Mouse (Mus musculus): ENCODE measurements around the gene Mettl27.
"Not testable (repeated sequence)": the region's sequence is repeated elsewhere in the genome, so short reads cannot be mapped to it uniquely, and the experiment has no call there.

Gene Mettl27

DNA sequence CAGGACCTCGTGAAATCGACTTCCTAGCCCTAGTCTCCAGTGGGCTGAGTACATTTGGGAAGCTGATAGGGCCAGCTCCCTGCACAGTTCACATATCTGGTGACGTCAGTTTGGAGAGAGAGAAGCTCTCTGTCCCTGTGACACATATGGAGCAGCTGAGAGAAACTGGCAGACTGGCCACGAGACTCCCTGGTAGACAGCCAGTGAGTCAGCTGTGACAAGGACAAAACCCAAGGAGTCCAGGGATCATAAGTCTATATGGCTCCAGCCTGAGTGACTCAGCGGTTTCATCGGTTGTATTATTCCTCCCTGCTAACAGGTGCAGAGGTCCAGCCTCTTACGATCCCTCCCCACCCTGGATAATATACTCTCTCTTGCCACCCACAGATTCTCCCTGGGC lies 26.9 kb downstream of the Mettl27 start:
- no peak for DNase-seq

- DNase-seq, result no peak
Observed at GRCm38 (mm10) chr5:134960430-134960829, 28.3 kb downstream of the Mettl27 start.

DNA sequence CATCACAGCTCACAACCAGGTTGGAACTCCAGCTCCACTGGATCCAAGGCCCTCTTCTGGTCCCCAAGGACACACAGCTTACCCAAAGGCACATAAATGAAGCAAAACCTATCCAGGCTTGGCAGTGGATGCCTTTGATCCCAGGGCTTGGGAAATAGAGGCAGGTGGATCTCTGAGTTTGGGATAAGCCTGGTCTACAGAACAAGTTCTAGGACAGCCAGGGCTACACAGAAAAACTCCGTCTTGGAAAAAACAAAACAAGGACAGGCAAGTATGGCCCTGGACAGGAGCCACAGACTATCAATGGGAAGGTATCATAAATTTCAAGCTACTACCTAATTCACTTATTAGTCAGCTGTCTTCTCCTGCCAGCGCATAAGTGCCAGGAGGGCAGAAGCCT lies 29.4 kb downstream of the Mettl27 start:
- DNase-seq, result no peak

- DNase-seq, result no peak
Observed at GRCm38 (mm10) chr5:134963546-134963945, 31.4 kb downstream of the Mettl27 start.

DNA sequence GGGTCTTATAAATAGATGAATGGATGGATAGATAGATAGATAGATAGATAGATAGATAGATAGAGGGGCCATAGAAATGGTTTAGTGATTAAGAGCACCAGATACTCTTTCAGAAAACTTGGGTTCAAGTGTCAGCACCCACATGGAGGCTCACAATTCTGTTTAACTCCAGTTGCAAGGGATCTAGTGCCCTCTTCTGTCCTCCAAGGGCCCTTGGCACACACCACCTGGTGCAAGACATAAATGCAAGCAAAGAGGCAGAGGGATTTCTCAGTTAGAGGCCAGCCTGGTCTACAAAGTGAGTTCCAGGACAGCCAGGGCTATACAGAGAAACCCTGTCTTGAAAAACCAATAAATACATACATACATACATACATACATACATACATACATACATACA lies 32.5 kb downstream of the Mettl27 start:
- not testable (repeated sequence) for DNase-seq

GRCm38 (mm10) chr5:134965473-134965851 lies 33.3 kb downstream of the Mettl27 start:
- DNase-seq, result peak; percentile 74

DNA sequence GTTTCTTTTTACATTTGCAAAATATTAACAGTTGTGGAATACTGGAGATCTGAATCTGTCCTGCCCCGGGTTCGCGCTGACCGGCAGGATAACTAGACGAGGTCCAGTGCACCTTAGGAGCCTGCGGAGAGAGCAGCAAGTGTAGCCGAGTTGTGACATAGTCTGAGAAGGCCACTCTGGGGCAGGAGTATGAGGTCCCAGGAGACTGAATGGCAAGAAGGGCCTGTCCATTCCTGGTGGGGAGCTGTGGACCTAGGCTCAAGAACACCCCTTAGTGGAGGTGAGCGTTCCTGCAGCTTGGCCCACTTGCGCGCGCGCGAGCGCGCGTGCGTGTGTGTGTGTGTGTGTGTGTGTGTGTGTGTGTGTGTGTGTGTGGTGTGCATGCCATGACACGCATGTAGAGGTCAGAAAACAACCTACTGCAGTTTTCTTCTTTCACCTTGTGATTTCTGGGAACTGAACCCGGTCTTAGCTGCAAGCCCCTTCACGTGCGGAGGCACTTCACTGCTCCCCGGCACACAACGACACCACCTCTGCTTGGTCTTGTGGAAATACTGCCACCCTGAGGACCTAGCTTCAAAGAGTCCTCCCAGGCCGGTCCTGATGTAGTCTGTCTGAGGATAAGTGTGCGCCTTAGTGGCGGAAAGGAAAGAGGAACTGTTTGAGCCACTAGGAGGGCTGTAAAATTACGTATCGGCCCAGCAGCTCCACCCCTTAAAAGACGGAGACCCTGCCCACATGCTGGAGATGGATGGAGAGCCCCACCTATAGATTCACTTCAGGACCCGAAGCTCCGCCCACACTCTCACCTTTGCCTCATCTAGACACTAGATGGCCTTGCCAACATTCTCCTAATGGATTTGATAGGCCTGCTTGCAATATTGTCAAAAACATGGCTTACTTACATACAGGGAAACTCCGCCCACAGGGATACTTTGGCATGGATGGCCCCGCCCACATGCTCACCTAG lies 34.0 kb downstream of the Mettl27 start:
- peak; percentile 30 to 37 for DNase-seq

DNA sequence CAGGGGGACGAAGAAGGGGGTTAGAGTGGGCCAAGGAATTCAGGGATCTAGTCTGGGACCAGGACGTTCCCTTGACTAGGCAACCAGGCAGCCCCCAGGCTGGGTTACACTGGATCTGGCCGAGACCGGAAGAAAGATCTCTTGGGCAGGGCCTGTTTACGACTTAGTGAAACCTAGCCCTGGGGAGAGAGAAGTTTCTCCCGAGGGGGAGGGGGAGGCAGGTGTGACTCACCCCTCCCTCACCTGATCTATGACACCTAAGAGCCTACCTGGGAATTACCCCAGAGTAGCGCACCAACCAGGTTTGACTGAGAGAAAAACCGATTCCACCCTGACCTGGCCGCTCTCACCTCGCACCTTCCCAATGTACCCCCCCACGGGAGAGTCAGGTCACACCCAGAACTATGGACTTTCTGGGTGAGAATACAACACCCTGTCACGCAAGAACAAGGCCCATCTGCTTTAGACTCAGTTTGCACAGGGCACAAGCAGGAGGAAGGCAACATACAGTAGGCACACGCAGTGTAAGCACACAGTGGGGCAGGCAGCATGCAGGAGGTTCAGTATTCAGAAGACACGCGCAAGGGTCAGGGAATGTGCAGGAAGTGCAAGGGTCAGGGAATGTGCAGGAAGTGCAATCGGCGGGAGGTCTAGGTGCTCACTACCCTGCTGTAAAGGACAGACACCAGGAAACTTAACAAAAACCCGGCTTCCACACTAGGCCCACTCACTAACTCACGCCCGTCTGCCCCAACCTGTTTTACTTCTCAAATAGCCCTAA lies 35.2 kb downstream of the Mettl27 start:
- no peak for DNase-seq

DNA sequence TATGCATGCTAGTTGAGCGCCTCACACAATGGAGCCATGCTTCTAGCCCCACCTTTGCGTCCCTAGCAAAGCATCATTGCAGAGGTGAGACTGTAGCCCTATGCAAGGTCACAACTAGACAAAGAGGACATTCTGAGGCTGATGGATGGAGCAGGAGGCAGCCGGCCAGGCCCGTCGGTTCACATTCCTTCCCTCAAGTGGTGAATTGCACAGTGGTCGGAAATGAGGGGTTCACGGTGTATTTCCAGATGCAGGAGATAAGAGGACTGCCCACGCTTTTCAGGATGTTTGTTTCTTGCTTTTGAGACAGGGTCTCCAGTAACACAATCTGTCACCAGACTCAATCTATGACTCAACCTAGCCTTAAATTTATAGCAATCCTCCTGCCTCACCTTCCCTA lies 38.5 kb downstream of the Mettl27 start:
- no peak for DNase-seq

DNA sequence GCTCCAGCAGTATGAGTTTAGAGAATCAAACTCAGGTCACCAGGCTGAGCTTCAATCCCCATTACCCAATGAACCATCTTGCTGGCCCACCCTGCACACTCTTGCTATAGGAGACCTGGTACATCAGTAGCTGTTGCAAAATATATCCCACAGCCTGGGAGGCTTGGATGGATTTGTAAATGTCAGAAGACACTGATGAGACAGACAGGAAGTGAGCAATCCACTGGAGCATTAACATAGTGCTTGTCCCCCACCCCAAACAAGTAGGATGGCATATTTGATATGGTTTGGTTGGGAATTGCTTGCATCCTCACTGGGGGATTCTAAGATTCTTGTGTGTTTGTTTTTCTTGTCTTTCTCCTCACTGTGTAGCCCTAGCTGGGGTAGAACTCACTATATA lies 40.9 kb downstream of the Mettl27 start:
- no peak for DNase-seq

DNA sequence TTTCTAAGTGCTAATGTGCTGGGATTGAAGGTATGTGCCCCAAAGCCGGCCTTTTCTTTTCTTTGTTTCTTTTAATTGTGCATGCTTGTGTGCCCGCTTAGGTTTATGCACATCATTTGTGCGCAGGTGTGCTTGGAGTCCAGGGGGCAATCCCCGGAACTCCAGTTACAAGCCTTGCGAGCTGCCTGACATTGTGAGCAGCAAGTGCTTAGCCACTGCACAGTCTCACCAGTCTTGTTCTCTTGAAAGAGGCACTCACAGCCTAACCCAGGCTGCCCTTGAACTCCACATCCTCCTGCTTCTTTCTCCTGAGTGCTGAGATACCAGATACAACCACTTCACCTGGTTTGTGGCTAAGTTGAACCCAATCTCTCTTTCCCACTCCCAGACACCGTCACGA lies 41.4 kb downstream of the Mettl27 start:
- DNase-seq, result no peak

DNA sequence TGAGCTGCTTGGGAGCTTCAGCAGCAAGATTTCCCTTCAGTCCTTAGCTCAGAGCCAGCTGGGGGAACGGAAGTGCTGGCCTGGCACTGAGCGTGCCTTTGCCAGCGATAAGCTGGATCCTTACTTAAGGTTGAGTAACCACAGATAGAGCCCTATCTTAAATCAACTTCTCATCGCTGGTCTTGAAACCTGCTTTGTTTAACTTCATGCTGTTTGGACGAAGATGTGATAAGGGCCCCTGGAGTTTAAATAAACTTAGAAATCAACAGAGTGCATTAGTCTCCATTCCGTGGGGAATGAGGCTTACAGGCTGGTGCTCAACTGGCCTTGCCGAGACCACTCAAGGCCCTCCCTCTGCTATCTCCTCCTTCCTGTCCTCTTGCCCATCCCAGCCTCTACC lies 42.1 kb downstream of the Mettl27 start:
- no peak for DNase-seq

GRCm38 (mm10) chr5:134974921-134975320 lies 42.8 kb downstream of the Mettl27 start:
- no peak for DNase-seq

- DNase-seq, result no peak
Observed at GRCm38 (mm10) chr5:134976164-134976563, 44.0 kb downstream of the Mettl27 start.

GRCm38 (mm10) chr5:134976577-134977250 lies 44.5 kb downstream of the Mettl27 start:
- no peak for DNase-seq

GRCm38 (mm10) chr5:134977837-134978236 lies 45.7 kb downstream of the Mettl27 start:
- DNase-seq, result no peak

- no peak for DNase-seq
Observed at GRCm38 (mm10) chr5:134981149-134981548, 49.0 kb downstream of the Mettl27 start.

GRCm38 (mm10) chr5:134983111-134983510 lies 50.9 kb downstream of the Mettl27 start:
- DNase-seq, result no peak

DNA sequence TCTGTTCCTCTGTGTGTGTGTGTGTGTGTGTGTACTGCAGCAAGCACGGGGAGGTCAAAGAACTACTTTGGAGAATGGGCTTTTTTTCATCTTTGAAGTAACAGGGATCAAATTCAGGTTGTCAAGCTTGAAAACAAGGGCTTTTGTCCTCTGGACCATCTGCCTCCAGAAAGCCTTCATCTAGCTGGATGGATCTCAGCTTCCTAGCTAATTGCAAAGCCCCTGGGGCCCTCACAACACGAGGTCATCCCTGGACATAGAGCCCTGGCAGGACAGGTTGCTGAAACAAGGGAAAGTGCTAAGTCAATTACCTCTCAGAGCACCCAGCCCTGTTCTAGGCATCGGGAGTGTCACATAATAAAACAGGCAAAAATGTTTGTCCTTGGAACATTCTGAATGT lies 51.6 kb downstream of the Mettl27 start:
- no peak for DNase-seq

GRCm38 (mm10) chr5:134985633-134986297 lies 53.6 kb downstream of the Mettl27 start, which contains the start of gene Cldn3:
TSS of gene Cldn3 (plus strand) at chr5:134986214.
- no peak for DNase-seq

GRCm38 (mm10) chr5:134986298-134987268 lies 54.4 kb downstream of the Mettl27 start:
- DNase-seq, result no peak
